Mouse (Mus musculus) CD8-positive naive resting alpha-beta T cell, adult 57 days (primary cell): ENCODE measurements around the gene Stox1. TPM values are rescaled to one million over a fixed set of nuclear protein-coding genes. Genes with fewer than 3 reads are reported as not detected.

Source experiments
- total RNA-seq: library from RNA; stranded (reverse); gene quantifications from one replicate; pipeline ENCODE4 v1.2.4, GENCODE M21; 2023

The Stox1 gene
- 0.15 TPM for total RNA-seq

GRCm38 (mm10) chr10:62725771-62726687, at the start of gene Stox1:
Gene Stox1 (minus strand): TSS chr10:62726128.

GRCm38 (mm10) chr10:62650881-62651810, 74.8 kb downstream of the Stox1 start, which contains the start of gene Ddx50:
Gene Ddx50 (minus strand): TSS chr10:62651218.

Other genes with a start within 250 kb of the Stox1 start
- 25.7 TPM for gene Vps26a, start 239.3 kb downstream of the Stox1 start, total RNA-seq
- 424 TPM for gene Srgn, start 198.7 kb downstream of the Stox1 start, total RNA-seq
- 20.2 TPM for gene Kif1bp, start 147.7 kb downstream of the Stox1 start, total RNA-seq
- gene Ddx21, start 123.8 kb downstream of the Stox1 start, total RNA-seq = 134 TPM
- 122 TPM for gene Ddx50, start 74.9 kb downstream of the Stox1 start, total RNA-seq
- 117 TPM for gene Ccar1, start 66.2 kb upstream of the Stox1 start, total RNA-seq
- gene Tet1, start 182.9 kb upstream of the Stox1 start, total RNA-seq = 29.4 TPM
- 14.9 TPM for gene Slc25a16, start 194.5 kb upstream of the Stox1 start, total RNA-seq
- 0.95 TPM for gene Dna2, start 220.9 kb upstream of the Stox1 start, total RNA-seq